Mouse (Mus musculus) ovary, adult 18-20 months (tissue): ENCODE results near the gene Igfbp6.

ENCODE experiments used
- DNase-seq: peaks from one replicate; pipeline ENCODE4 v3.0.0; 2022; ENCODE audit warnings: low spot score, mixed read lengths

Gene Igfbp6

DNA sequence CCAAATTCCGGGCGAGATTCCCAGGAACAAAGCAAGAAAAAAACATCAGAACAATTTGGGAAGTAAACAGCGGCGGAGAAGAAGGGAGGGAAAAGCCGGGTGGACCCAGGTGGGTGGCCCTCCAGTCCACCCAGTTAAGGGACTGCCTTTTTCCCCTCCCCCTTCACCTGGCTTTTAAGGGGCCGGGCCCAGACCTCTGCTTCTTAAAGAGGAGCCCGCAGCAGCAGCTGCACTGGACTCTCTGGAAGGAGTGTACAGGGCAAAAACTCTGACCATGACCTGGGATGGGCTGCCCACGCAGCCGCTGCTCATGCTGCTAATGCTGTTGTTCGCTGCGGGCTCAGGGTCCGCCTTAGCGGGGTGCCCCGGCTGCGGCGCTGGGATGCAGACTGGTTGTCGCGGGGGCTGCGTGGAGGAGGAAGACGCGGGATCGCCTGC lies at the start of gene Igfbp6:
Gene Igfbp6 (plus strand): TSS at position 89 of the 438 bp plus-strand sequence.
- DNase-seq = no peak

DNA sequence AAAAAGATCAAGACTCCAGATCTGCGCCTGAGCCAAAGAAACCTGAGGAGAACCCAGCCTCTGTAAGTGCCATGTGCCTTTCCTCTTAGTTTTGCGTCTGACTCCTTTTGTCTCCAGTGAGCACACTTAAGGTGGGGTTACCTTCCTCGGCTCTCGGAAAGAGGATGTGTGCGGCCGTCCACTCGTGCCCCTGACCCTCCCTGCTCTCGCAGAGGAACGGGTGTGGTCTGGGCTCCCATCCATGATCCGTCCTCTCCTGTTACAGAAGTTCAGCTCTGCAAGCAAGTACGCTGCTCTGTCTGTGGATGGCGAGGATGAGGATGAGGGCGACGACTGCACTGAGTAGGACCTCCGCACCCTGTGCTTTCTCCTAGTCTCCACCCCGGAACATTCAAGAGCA lies 49.2 kb upstream of the Igfbp6 start:
- DNase-seq = no peak

DNA sequence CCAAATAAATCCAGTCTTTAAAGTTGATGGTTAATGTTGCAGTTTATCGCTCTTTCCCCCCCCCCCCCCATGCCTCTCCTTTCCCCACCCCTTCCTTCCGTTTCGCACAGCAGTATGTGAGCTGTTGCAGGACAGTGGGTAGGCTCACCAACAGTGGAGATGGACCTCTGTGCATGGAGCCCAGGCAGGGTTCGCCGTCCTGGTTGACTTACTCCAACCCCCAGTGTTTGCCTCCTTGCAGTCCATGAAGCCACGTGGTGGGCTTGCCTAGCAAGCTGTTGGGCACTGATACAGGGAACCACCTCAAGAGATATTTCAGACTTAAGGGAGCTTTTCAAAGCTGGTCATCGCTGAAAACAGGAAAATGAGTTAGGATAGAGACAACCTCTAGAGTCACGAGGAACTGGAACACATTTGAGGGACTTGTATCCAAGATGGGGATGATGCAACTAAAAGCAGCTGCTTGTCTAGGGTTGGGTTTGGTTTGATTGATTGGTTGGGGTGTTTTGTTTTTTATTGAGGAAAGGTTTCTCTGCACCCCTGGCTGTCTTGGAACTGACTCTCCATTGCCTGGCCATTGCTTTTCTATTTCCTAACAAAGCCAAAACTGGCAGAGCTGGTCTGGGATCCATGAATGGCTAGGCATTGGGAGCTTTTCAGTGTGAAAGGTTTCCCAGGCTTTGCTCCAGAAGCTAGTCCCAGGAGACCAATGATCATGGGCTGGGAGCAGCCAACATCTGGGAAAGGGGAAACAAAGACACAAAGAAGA lies 46.8 kb upstream of the Igfbp6 start:
- no peak for DNase-seq

DNA sequence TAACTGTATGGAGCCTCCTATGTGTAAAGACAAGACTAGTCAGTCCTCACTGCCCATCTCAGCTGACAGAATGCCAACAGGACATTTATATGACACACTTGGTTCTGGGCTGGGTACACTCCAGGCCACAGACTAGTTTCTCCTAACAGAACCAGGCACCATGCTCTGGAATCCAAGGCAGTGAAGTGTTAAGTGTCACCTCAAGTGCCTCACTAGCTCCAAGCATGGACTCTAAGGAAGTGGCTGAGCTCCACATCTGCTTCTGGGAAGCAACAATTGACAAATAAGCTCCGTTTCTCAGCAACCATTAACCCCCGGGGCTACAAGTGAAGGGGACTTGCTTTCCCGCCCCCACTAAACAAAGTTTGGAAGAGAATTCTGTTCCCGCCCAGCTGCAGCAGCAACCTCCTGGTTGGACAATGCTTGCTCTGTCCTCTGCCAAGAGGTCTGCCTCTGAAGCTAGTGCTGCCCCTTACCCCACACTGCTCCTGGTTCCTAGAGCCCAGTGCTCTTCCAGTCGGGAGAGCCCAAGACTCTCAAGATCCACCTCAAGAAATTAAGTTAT lies 46.1 kb upstream of the Igfbp6 start:
- no peak for DNase-seq

DNA sequence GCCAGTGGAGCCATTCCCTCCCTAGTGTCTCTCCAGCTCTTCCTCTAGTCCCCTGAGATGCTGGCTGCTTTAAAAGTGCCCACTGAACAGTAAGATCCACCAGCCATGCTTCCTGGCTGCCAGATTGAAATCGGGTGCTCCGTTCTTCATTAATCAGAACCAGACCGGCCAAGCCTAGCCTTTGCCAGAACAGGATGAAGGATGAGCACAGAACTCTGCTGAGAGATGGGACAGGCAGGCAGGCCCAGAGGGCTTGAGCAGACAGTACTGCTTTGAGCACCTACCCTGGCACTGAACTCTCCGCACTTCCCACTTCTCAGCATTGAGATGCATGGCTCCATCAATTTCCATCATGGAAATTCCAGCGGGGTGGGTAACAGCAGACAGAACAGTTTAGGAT lies 44.9 kb upstream of the Igfbp6 start:
- no peak for DNase-seq

DNA sequence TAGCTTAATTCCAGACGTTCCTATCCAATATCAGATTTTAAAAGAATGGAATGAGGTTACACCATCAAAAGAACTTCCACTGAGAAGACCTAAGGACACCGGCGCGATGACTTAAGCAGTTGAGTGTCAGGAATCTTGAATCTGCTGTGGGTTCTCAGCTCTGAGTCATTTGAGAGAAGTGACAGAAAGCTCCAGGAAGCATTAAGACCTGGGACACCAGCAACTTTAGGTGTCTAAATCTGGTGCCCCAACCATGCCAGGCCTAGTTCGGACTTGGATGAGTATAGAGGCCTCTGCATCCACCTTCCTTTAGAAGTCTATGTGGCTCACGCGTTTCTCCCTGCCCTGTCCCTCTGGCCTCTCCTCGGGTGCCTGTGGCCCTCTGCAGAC lies 44.4 kb upstream of the Igfbp6 start:
- DNase-seq = no peak

DNA sequence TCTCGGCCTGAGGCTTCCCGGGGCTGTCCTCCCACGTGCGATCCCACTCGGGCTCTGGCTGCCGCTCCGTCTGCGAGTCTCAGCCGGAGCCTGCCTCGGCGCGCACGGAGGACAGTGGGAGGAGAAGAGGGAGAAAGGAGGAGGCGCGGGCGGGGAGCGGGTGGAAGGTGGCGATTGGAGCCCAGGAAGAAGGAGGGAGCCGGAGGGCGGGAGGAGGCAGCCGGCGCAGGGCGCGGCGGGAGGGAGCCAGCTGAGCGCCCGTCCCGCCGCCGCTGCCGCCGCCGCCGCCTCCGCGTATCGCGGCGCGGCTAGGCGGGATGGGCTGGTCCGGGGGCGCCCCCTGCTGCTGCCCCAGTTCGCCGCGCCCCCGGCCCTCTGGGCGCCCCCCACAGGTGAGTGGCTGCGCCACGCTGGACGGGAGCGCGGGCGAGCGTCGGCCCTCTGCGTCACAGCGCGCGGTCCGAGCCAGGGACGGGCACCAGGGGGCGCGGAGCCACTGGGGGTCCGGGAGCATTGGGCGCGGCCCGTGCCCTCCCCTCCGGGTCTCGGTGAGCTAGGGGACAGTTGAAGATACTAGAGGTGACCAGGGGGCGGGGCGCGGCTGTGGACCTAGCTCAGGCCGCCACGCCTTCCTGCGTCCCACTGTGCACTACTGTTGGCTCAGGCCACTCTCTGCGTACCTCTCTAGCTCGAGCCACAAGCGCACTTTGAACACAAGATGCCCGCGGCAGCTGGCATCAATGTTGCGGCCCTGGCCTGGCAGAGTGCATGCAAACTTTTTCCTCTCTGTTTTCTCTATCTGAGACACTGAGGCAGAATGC lies 43.8 kb upstream of the Igfbp6 start, which contains the start of gene Tns2:
Gene Tns2 (plus strand): TSS at position 253 of the 821 bp plus-strand sequence.
- peak; percentile 86 for DNase-seq

DNA sequence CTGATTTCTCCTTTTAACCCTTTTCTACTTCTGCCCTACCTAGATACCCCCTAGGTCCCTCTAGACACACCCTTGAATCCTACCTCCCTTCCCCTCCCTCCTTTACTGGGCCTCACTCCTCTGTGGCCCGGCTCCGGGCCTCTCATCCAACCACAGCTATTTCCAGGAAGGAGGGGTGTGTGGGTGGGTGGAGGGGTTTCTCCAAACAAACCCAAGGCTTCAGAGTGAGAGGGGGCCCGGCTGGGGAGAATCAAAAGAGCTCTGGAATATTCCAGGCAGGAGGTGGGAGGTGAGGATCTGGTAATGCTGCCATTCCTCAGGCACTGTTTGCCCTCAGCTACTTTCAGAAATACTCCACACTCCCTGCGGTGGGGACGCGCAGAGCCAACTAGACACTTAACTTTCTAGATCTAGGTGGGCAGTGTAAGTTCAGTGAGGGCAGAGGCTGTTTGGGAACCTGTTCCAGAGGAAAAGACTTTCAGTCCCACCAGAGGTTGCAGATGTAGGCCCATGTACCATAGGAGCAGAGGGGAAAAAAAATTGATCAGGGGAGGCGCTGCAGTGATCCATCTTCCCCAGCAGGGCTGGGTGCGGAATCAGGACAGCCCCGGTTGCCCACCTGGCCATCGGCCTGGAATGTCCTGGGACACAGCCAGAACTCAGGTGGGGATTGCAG lies 43.0 kb upstream of the Igfbp6 start:
- no peak for DNase-seq

DNA sequence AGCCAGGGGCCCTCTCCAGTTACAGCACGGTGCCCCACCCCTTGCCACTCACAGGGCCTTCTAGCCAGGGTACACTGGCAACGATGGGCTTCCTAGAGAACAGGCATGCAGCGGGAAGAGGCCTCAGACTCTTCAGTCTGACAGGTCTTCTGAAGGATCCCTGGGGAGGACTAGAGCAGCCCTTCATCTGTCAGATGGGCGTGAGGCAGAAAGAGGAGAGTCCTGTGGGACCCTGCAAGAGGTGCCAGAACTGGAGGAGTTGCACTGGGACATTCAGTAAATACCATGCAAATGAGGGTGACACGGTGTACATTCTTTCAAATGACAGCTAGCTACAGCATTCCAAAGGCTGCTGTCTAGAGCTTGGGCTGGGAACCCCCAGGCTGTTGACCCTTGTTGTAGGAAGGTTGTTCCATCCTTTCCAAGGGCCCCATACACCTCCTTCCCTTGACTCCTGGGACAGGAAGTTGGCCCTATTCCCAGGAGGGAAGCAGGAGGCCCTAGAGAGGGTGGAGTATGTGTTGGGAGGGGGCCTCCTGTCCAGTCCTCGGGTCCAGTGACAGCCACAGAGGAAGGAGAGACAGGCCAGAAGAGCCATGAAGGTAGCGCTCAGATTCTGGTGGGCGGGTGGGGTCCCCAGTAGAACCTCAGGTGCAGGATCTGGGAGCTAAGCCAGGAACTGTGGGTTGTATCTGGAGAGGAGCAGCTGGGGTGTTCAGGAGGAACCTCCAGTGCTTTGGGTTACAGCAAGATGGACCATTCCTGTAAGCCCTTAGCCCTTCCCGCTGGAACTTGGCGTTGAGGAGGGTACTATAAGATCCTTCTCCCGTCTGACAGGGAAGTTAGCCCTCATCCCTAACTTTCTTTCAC lies 42.3 kb upstream of the Igfbp6 start:
- DNase-seq = no peak

DNA sequence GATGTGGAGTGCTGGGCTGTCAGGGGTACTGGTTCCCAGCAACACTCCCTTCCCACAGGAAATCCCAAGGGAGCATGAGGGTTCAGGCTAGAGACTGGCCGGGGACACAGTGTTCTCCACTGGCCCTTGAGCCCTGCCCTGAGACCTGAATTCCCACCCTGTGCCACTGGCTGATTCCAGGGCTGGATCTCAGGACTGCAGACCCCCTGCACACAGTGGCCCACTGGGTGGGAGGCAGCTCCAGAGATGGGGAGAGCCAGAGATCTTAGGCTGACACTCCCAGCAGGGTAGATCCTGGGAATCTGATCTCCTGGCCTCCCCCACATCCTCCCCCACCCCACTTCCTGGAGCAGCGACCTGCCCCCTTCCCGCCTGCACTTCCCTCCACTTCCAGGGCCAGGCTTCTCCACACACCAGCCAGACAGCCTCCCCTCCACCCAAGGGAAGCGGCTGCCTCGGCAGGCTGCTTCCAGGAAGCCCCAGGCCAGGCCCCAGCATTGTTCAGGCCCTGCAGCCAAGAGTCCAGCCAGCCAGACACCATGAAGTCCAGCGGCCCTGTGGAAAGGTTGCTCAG lies 41.5 kb upstream of the Igfbp6 start:
- DNase-seq = no peak

DNA sequence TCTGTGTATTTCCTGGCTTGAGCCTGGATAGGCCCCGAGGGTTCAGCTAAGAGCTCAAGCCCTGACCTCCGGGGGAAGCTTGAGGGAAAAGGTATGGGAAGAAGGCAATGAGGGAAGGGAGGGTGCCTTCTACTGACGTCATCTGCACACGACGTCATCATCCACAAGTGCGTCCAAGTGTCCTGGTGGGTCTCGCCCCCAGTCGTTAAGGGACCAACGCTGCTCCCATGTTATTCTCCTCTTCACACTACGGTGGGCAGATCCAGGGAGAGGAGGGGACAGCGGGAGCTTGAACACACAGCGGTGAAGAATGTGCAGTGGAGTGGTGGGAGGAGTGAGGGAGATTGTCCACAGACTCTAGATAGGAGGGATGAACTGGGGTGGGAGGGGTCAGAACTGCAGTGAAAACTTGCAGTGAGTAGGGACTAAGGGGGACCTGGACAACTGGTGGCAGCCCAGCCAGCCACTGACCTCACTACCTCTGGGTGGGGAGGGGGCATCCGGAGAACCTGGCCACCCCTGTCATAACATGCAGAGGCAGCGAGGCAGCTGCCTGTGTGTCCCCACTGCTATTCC lies 40.7 kb upstream of the Igfbp6 start:
- DNase-seq = no peak

DNA sequence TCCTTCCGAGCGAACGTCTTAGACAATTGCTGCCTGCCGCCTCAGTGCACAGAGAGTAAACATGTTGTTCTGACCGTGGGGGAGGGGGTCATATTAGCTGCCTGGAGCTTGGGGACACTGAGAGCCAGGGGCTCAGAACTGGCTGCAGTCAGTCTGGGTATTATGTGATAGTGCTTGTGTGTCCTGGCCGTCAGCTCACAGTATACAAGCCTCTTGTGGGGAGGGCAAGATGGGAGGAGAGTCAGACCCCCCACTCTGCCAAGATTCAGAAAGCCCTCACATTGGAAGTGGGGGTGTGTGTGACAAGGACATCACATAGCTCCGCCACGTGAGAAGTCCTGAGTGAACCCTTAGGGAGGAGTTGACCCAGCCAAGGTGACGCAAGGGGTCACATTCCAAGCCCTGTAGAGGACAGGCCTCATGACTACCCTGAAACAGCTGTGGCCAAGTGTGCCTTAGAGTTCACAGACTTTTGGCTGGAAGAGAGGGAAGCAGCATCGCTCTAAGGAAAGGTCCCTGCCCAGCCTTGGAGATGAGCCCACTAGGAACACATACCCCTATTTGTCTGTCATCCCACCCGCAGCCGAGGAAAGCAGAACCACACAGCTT lies 40.1 kb upstream of the Igfbp6 start:
- no peak for DNase-seq

DNA sequence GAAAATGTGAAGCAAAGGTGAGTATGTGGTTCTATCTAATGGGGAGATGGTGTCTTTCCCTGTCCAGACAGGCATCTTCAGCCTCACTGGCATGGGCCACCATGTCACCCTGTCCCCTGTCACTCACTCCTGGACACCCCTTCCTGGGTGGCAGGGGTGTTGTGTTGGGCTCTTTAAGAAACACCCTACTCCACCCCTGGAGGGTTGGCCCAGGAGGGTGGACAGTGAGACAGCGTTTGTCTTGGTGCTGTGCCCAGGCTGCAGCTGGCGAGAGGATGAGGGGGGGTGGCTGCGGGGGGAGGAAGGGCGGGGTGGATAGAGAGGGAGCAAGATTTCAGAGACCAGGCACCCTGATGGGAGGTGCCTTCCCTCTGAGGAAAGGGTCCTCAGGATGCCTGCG lies 38.8 kb upstream of the Igfbp6 start:
- no peak for DNase-seq

DNA sequence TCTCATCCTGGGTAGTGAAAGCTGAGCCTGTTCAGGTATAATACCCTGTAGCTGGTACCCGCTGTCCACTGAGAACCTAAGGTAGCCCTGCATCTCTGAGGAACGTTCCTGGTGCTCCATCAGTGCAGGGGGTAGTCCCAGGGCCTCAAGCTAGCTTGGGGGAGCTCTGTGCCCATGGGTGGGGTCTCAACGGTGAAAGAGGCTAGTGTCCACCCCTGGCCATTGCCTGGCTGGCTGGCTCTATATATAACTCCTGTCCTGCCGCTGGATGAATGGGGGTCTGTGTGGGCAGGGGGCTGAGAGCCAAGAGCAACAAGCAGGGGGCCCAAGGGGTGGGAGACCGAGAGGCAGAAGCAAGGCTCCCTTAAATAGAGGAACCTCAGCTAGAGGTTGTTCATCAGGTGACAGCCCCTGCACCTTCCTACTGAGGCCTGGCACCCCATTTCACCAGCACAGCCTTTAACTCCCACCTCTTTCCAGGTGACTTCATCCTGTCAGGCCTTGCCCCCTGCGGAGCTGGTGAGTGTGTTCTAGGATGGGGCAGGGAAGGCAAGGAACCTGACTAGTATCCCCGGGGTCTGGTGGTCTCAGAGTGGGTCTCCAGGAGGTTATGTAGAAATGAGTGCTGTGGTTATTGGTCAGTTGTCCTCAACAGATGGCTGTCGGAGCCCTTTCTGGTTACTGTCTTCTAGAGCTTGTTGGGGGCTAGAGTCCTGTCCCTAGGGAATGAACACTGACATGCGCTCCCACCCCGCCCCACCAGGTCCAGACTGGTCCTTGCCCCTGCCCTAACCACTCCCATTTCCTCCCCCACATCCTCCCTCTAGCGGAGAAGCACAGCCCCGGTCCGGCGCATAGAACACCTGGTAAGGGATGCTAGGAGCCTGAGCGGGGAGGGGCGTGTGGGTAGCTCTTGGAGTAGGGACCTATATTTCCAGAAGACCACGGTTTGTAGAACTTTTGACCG lies 38.1 kb upstream of the Igfbp6 start:
- no peak for DNase-seq

DNA sequence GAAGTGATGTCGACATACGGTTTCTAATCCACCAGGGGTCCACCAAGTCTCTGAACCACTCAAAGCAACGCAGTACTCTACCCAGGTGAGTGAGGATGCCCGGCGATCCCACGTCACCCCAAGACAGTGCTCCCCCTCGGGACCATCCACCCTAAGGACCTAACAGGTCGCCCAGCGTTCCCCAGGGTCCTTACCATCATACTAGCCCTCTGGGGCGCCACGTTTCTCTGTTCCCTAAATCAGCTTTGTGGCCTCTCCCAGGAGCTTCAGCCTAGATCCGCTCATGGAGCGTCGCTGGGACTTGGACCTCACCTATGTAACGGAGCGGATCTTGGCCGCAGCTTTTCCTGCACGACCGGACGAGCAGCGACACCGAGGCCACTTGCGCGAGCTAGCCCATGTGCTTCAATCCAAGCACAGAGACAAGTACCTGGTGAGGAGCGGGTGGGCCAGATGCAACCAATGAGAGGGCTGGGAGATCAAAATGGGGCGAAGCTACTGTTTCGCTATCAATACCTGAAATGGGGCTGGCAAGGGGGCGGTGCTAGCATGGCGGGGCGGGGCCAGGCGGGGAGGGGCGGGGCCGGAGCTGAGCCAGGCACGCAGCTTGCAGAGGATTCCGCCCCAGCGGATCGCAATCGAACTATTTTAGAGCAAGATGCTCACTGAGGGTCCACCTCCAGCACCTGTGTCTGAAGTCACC lies 37.3 kb upstream of the Igfbp6 start:
- no peak for DNase-seq

DNA sequence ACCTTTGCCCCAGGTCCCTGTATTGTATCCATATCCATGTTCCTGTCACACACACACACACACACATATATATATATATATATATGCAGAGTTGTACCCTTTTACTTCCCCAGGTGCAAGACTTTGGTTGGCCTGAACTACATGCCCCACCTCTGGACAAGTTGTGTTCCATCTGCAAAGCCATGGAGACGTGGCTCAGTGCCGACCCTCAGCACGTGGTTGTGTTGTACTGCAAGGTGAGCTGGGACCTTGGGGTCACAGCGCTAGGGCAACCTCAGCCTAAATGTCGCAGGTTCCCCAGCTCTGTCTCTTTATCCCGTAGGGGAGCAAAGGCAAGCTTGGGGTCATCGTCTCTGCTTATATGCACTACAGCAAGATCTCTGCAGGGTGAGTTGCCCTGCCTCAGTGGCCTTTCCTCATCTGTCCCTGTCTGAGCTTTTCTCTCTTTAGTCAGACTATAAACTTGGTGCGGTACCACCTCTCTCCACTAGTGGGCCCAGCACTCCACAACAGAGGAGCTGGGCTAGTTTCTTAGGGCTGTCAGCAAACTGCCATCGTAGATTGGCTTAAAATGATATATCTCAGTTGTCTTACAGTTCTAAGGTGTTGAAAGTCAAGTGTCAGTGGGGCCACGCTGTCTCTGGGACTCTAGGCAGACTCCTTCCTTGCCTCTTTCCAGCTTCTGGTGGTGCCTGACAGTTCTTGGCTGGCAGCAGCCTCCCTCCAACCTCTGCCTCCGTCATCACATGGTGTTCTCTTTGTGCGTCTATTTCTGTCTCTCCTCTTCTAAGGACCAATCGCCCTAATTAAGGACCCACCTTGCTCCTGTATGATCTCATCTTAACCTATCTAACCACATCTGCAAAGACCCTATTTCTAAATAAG lies 36.2 kb upstream of the Igfbp6 start:
- DNase-seq = no peak
